Mouse (Mus musculus) heart, postnatal 0 days (tissue): Measurements from ENCODE around the gene E2f8. TPM values are rescaled to one million over a fixed set of nuclear protein-coding genes. Genes with fewer than 3 reads are reported as not detected.

ENCODE experiments used
- ATAC-seq: fragments of 200-750 bp; cut with Nextera tagmentation; 2 replicates; pipeline ENCODE4 v1.8.0; 2017; ENCODE audit warnings: low read depth, moderate number of reproducible peaks, moderate library complexity; ENCODE audit not compliant: insufficient read depth
- DNase-seq: peaks from one replicate; pipeline ENCODE4 v3.0.0-alpha.2; 2016; ENCODE audit warnings: low spot score
- H3K27ac ChIP-seq: fragments of 300-500 bp; sonication (generic); 2 replicates; pipeline ENCODE4 v1.5.1; 2014; ENCODE audit warnings: low read depth, mild to moderate bottlenecking
- H3K27me3 ChIP-seq: fragments of 300-500 bp; sonication (generic); 2 replicates; pipeline ENCODE4 v1.6.1; 2014; ENCODE audit warnings: low read length, mixed read lengths; ENCODE audit not compliant: control insufficient read depth, insufficient read depth
- H3K36me3 ChIP-seq: fragments of 300-500 bp; sonication (generic); replicated peaks from 2 replicates; pipeline ENCODE4 v1.6.1; 2014; ENCODE audit warnings: low read length, mixed read lengths; ENCODE audit not compliant: control insufficient read depth, insufficient read depth
- H3K4me1 ChIP-seq: fragments of 300-500 bp; sonication (generic); 2 replicates; pipeline ENCODE4 v1.6.1; 2014; ENCODE audit warnings: antibody characterized with exemption; ENCODE audit not compliant: control insufficient read depth, insufficient read depth
- H3K4me2 ChIP-seq: fragments of 300-500 bp; sonication (generic); 2 replicates; pipeline ENCODE4 v1.6.1; 2014; ENCODE audit warnings: low read depth, mild to moderate bottlenecking, low read length, moderate library complexity
- H3K4me3 ChIP-seq: fragments of 300-500 bp; sonication (generic); 2 replicates; pipeline ENCODE4 v1.5.1; 2014; ENCODE audit warnings: low read depth, low read length
- H3K9ac ChIP-seq: fragments of 300-500 bp; sonication (generic); replicated peaks from 2 replicates; pipeline ENCODE4 v1.6.1; 2014; ENCODE audit warnings: low read depth, low read length, mixed read lengths
- H3K9me3 ChIP-seq: fragments of 300-500 bp; sonication (generic); replicated peaks from 2 replicates; pipeline ENCODE4 v1.6.1; 2016; ENCODE audit warnings: low read length; ENCODE audit not compliant: control insufficient read depth
- CTCF ChIP-seq: IDR thresholded peaks from 2 replicates; pipeline ENCODE4 v1.5.1; 2016; ENCODE audit warnings: antibody characterized with exemption, control low read depth, low read depth
- EP300 ChIP-seq: IDR thresholded peaks from 2 replicates; pipeline ENCODE4 v1.6.1; 2016; ENCODE audit warnings: antibody characterized with exemption, low read depth
- WGBS: fragments of 180-500 bp; shearing (Covaris S2); extraction: QIAGEN DNeasy Blood & Tissue Kit; methylation state at CpG from one replicate; pipeline ENCODE4 v1.1.7; 2014; 5-methylcytosine and 5-hydroxymethylcytosine counted together
- polyA plus RNA-seq: library from polyadenylated mRNA; unstranded; fragments of >200 nt; fragmentation: Nextera tagmentation; extraction: Ambion mirVana; gene quantifications from 2 replicates; pipeline ENCODE4 v1.2.1, GENCODE M21; 2015
- total RNA-seq: library from RNA; depleted of rRNA; stranded (reverse); fragments of >200 nt; gene quantifications from 2 replicates; pipeline ENCODE4 v1.2.3, GENCODE M21; 2014; ENCODE audit warnings: low replicate concordance

The E2f8 gene
- total and polyA plus RNA-seq, 2 experiments from 2014 or later = 3.0 to 5.9 TPM

DNA sequence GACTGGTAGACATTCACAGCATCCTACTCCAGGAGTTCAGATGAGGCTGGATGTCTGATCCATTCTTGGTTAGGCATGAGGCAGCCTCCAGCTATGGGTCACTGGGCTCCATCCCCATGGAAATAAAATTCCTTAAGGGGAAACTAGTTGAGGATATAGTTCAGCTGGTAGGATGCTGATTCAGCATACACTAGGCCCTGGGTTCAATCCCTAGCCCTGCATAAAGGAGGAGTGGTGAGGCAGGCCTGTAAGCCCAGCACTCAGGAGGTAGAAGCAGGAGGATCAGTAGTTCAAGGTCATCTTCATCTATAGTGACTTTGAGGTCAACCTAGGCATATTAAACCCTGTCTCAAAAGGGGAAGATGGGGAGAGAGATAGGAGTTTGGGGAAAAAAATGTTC lies 17.2 kb downstream of the E2f8 start:
- H3K27ac ChIP-seq = no peak overlapping the region
- H3K36me3 ChIP-seq = peaks cover 34% of the 10 kb centered on the region; the same call in 1 of the 2 replicates
- ATAC-seq (no peak), DNase-seq (no peak)
- no peaks in the 10 kb centered on the region for H3K27me3 ChIP-seq
- H3K4me2 ChIP-seq = no peak overlapping the region
- no peak overlapping the region for H3K9ac ChIP-seq
- no peaks in the 10 kb centered on the region for H3K9me3 ChIP-seq
- no peak overlapping the region for H3K4me3 ChIP-seq
- TF ChIP-seq CTCF = no peak
- TF ChIP-seq EP300 = no peak
- peaks cover 15% of the 10 kb centered on the region for H3K4me1 ChIP-seq

- Histone ChIP-seq H3K4me3 (no peak overlapping the region), H3K9ac (no peak overlapping the region), H3K27me3 (no peaks in the 10 kb centered on the region), H3K4me2 (no peak overlapping the region), H3K4me1 (peaks cover 15% of the 10 kb centered on the region), H3K27ac (no peak overlapping the region), H3K36me3 (peaks cover 13% of the 10 kb centered on the region; the same call in 1 of the 2 replicates), H3K9me3 (no peaks in the 10 kb centered on the region)
- ATAC-seq (no peak), DNase-seq (no peak)
- whole genome bisulfite sequencing = 86% methylated on average over 4 of the region's 4 CpGs
- TF ChIP-seq EP300 (no peak), CTCF (no peak)
Observed at GRCm38 (mm10) chr7:48861796-48862195, 19.6 kb downstream of the E2f8 start.

DNA sequence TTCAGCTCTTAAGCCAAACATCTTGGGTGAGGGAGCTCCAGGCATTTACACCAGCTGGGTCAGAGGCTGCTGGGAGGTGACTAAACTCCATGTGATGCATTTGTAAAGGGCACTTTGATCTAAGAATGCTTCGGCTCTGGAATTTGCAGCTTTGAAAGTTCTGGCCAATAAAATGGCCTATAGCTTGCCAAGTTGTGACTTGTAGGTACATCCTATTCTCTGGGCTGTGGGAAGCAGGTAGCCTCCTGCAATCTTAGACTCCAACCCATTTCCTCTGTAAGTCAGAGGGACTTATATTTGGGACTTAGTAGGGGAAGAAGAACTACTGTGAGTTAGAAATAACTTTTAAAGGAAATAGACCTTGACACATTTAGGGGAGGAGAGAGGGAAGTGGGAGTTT lies 20.4 kb downstream of the E2f8 start:
- WGBS = 15% methylated on average over 1 of the region's 1 CpGs
- DNase-seq (no peak), ATAC-seq (no peak)
- no peak for TF ChIP-seq CTCF
- TF ChIP-seq EP300 = no peak
- Histone ChIP-seq H3K4me2 (no peak overlapping the region), H3K9ac (no peak overlapping the region), H3K27ac (no peak overlapping the region), H3K36me3 (peaks cover 10% of the 10 kb centered on the region; the same call in 1 of the 2 replicates), H3K4me3 (no peak overlapping the region), H3K4me1 (peaks cover 22% of the 10 kb centered on the region), H3K9me3 (no peaks in the 10 kb centered on the region), H3K27me3 (no peaks in the 10 kb centered on the region)

- no peak for ATAC-seq
- DNase-seq = no peak
- Histone ChIP-seq H3K4me3 (no peak overlapping the region), H3K27me3 (no peaks in the 10 kb centered on the region), H3K4me2 (no peak overlapping the region), H3K27ac (no peak overlapping the region), H3K9ac (no peak overlapping the region), H3K36me3 (no peaks in the 10 kb centered on the region), H3K4me1 (peaks cover 32% of the 10 kb centered on the region), H3K9me3 (no peaks in the 10 kb centered on the region)
- 70% methylated on average over 4 of the region's 4 CpGs for WGBS
- TF ChIP-seq EP300 (no peak), CTCF (no peak)
Observed at GRCm38 (mm10) chr7:48859362-48859761, 22.0 kb downstream of the E2f8 start.

GRCm38 (mm10) chr7:48858257-48858656 lies 23.1 kb downstream of the E2f8 start:
- ATAC-seq (no peak; the same call in 1 of the 2 replicates), DNase-seq (no peak)
- H3K4me1 ChIP-seq = peaks cover 28% of the 10 kb centered on the region
- TF ChIP-seq CTCF = no peak
- TF ChIP-seq EP300 = no peak
- H3K27me3 ChIP-seq = no peaks in the 10 kb centered on the region
- H3K9me3 ChIP-seq = no peaks in the 10 kb centered on the region
- no peak overlapping the region for H3K4me3 ChIP-seq
- WGBS = 50% methylated on average over 1 of the region's 1 CpGs
- no peak overlapping the region for H3K9ac ChIP-seq
- no peak overlapping the region for H3K4me2 ChIP-seq
- no peaks in the 10 kb centered on the region for H3K36me3 ChIP-seq
- H3K27ac ChIP-seq = no peak overlapping the region

DNA sequence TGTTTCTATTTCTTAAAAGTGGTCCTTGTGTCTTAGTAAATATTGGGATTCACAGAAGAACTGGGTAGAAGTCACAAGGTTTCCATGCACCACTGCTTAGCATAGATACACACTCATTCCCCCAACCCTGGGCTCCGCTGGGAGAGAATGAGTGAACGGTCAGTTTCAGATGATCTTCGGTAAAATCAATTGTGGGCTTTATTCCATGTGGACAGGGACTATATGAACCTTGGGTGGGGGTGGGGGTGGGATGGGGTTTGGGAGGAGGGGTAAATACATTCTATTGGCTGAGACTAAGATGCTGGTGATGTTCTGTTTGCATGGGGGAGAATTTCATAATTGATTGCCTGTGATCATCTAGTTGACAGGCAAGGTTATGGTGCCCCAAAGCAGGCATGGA lies 25.9 kb downstream of the E2f8 start:
- no peak overlapping the region for H3K27ac ChIP-seq
- H3K27me3 ChIP-seq = no peaks in the 10 kb centered on the region
- no peaks in the 10 kb centered on the region for H3K36me3 ChIP-seq
- H3K4me3 ChIP-seq = no peak overlapping the region
- no peak overlapping the region for H3K4me2 ChIP-seq
- DNase-seq (no peak), ATAC-seq (no peak)
- no peak overlapping the region for H3K9ac ChIP-seq
- no peaks in the 10 kb centered on the region for H3K9me3 ChIP-seq
- H3K4me1 ChIP-seq = peaks cover 28% of the 10 kb centered on the region
- TF ChIP-seq EP300 (no peak), CTCF (no peak)
- WGBS = 97% methylated on average over 3 of the region's 3 CpGs
